In genomic region chr17:54188997-54189553, GRCm38 (mm10) we compare ENCODE assay signal across 14 mouse cellular contexts.
"Had no signal": no experiment of that assay in that cellular context is flagged by ENCODE, and none has a peak within 500 bp of the region (broad histone marks: within the 10 kb centered on the region; RNA-seq: fewer than 3 reads in every experiment).

No protein-coding gene starts in this region.

- H3K27me3 ChIP-seq: kidney, embryonic 15.5 days; limb, embryonic 15.5 days; liver, embryonic 12.5 days; neural tube, embryonic 12.5 days had no signal

- H3K4me3 ChIP-seq: kidney, embryonic 15.5 days; layer of hippocampus, adult 2 months; limb, embryonic 15.5 days; liver, embryonic 12.5 days; midbrain, embryonic 10.5 days; neural tube, embryonic 12.5 days had no signal

- H3K4me2 ChIP-seq: kidney, embryonic 15.5 days; limb, embryonic 15.5 days; liver, embryonic 12.5 days; neural tube, embryonic 12.5 days had no signal

- H3K9ac ChIP-seq: kidney, embryonic 15.5 days; limb, embryonic 15.5 days; liver, embryonic 12.5 days; neural tube, embryonic 12.5 days had no signal

- DNase-seq: kidney, postnatal 4 days; left cerebral cortex, postnatal 4 days; lung, postnatal 4 days; midbrain, embryonic 14.5 days; thymus, adult 18-20 months; thymus, postnatal 14 days had no signal

- ATAC-seq: inflammation-experienced regulatory T-cells, adult 6 months; intestine, postnatal 0 days; liver, embryonic 12.5 days had no signal

- H3K27ac ChIP-seq: kidney, embryonic 15.5 days; layer of hippocampus, adult 2 months; limb, embryonic 15.5 days; liver, embryonic 12.5 days; midbrain, embryonic 10.5 days; neural tube, embryonic 12.5 days had no signal

- H3K36me3 ChIP-seq: kidney, embryonic 15.5 days; limb, embryonic 15.5 days; liver, embryonic 12.5 days; midbrain, embryonic 10.5 days; neural tube, embryonic 12.5 days had no signal

- H3K4me1 ChIP-seq: kidney, embryonic 15.5 days; liver, embryonic 12.5 days; midbrain, embryonic 10.5 days had no signal

- H3K9me3 ChIP-seq: kidney, embryonic 15.5 days; limb, embryonic 15.5 days; liver, embryonic 12.5 days; midbrain, embryonic 10.5 days; neural tube, embryonic 12.5 days had no signal
